Mouse (Mus musculus) forebrain, embryonic 12.5 days (tissue): ENCODE data around the gene Pcyt1b. TPM values are rescaled to one million over a fixed set of nuclear protein-coding genes. Genes with fewer than 3 reads are reported as not detected.
A peak's percentile ranks its signal among the peaks of the same experiment; 100 is the strongest.

Experiments
- ATAC-seq: fragments of 200-750 bp; cut with Nextera tagmentation; 2 replicates; pipeline ENCODE4 v1.8.0; 2017; ENCODE audit warnings: moderate TSS enrichment; ENCODE audit not compliant: low FRiP score
- H3K27ac ChIP-seq: fragments of 300-500 bp; sonication (generic); 2 replicates; pipeline ENCODE4 v1.5.1; 2016; ENCODE audit warnings: mild to moderate bottlenecking
- H3K27me3 ChIP-seq: fragments of 300-500 bp; sonication (generic); 2 replicates; pipeline ENCODE4 v1.6.1; 2016; ENCODE audit warnings: mild to moderate bottlenecking
- H3K36me3 ChIP-seq: fragments of 300-500 bp; sonication (generic); replicated peaks from 2 replicates; pipeline ENCODE4 v1.6.1; 2016; ENCODE audit warnings: mild to moderate bottlenecking
- H3K4me1 ChIP-seq: fragments of 300-500 bp; sonication (generic); 2 replicates; pipeline ENCODE4 v1.6.1; 2016
- H3K4me2 ChIP-seq: fragments of 300-500 bp; sonication (generic); 2 replicates; pipeline ENCODE4 v1.6.1; 2016; ENCODE audit warnings: mild to moderate bottlenecking, moderate library complexity
- H3K4me3 ChIP-seq: fragments of 300-500 bp; sonication (generic); replicated peaks from 2 replicates; pipeline ENCODE4 v1.5.1; 2016; ENCODE audit warnings: mild to moderate bottlenecking
- H3K9ac ChIP-seq: fragments of 300-500 bp; sonication (generic); 2 replicates; pipeline ENCODE4 v1.6.1; 2016; ENCODE audit warnings: mild to moderate bottlenecking
- H3K9me3 ChIP-seq: fragments of 300-500 bp; sonication (generic); 2 replicates; pipeline ENCODE4 v1.6.1; 2016
- WGBS: fragments of 180-500 bp; shearing (Covaris S2); methylation state at CpG from one replicate; pipeline ENCODE4 v1.1.7; 2016; 5-methylcytosine and 5-hydroxymethylcytosine counted together
- polyA plus RNA-seq: library from polyadenylated mRNA; unstranded; fragments of >200 nt; fragmentation: Nextera tagmentation; extraction: Ambion mirVana; gene quantifications from 2 replicates; pipeline ENCODE4 v1.2.1, GENCODE M21; 2016

Gene Pcyt1b
- polyA plus RNA-seq, 1 experiment from 2014 or later, result 16.1 TPM

DNA sequence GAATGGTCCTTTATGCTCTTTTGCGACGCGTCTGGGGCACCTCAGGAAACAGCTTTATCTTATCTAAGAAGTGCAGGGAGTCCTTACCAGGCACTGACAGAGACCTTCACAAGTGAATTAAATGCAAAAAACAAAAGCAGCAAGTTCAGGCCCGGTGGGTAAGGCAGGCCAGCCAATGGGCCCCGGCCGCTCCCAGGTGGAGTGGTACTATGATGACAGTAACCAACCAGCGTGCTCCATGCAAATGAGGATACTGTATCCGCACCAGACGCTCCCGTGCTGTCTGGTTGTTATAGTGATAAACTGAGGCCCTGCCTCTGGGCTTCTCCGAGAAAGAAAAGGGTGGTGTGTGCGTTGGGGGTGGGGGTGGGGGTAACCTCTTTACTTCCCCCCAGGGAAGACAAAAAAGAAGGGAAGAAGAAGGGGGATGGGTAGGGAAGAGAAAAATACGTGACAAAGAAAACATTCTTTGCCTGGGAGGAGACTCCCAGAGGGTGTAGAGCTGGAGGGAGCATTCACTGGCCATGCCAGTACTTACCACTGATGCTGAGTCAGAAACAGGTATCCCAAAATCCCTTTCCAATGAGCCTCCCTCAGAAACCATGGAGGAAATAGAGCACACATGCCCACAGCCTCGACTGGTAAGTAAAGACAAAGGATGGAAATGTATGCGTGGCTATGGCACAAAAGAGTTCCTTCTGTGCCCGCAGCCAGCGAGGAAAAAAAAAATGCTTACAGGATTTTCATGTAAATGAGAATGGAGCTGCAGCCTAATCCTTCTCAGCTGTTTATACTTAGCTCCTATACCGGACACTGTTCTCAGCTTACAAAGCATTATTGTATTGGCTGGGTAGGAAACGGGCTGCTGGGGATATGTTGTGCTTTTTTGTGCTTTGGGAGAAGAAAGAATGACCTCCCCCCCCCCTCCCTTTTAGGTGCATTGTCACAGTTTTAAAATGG is 20.5 kb downstream of the Pcyt1b start:
- Histone ChIP-seq H3K27ac (peak overlapping the region; percentile 88), H3K9ac (peak overlapping the region; percentile 44), H3K4me2 (peak overlapping the region; percentile 49), H3K9me3 (no peaks in the 10 kb centered on the region), H3K4me1 (no peaks in the 10 kb centered on the region), H3K27me3 (no peaks in the 10 kb centered on the region), H3K4me3 (peak overlapping the region; percentile 35), H3K36me3 (no peaks in the 10 kb centered on the region)
- ATAC-seq, result peak; percentile 99
- 20% methylated on average over 19 of the region's 19 CpGs for WGBS

DNA sequence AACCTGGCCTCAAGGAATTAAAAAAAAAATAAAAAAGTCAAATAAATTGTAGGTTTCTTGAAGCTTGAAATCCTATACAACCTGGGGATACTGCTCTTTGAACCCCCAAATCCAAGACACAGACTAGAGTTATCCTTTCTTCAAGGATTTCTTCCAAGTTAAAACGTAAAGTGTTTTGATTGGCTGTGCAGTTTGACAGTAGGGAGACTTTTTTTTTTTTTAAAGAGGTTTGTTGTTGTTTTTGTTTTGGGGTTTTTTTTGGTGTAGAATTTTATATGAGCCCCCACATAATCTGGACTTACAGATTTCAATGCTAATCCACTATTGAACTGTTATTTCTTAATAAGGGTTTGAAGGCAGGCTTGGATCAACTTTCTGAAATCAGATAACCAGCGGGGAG is 21.6 kb downstream of the Pcyt1b start:
- Histone ChIP-seq H3K9me3 (no peaks in the 10 kb centered on the region), H3K27me3 (no peaks in the 10 kb centered on the region), H3K4me3 (peak overlapping the region; percentile 35; the same call in 1 of the 2 replicates), H3K9ac (no peak overlapping the region), H3K36me3 (no peaks in the 10 kb centered on the region), H3K4me2 (peak overlapping the region; percentile 49), H3K4me1 (no peaks in the 10 kb centered on the region), H3K27ac (no peak overlapping the region)
- WGBS, result 53% methylated on average over 2 of the region's 2 CpGs
- no peak for ATAC-seq

DNA sequence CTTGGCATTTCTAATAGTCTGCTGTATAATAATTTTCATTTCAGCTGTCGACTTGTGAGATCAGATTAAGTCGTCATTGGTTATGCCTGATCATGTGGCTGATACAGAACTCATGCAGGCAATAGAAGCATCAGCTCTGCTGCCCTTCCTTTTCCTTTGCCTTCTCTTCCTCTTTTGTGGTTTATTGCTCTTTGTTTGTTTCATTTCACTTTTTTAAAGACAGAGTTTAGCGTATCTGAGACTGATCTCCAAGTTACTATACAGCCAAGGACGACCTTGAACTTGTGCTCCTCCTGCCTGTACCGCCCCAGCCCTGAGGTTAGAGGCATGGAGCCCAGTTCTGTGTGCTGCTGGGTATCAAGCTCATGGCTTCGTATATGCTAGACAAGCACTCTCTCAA is 34.6 kb downstream of the Pcyt1b start:
- no peak for ATAC-seq
- Histone ChIP-seq H3K4me2 (no peak overlapping the region), H3K27ac (no peak overlapping the region), H3K9ac (no peak overlapping the region), H3K36me3 (no peaks in the 10 kb centered on the region), H3K9me3 (no peaks in the 10 kb centered on the region), H3K27me3 (no peaks in the 10 kb centered on the region), H3K4me1 (no peaks in the 10 kb centered on the region), H3K4me3 (no peak overlapping the region)
- 84% methylated on average over 6 of the region's 6 CpGs for WGBS

DNA sequence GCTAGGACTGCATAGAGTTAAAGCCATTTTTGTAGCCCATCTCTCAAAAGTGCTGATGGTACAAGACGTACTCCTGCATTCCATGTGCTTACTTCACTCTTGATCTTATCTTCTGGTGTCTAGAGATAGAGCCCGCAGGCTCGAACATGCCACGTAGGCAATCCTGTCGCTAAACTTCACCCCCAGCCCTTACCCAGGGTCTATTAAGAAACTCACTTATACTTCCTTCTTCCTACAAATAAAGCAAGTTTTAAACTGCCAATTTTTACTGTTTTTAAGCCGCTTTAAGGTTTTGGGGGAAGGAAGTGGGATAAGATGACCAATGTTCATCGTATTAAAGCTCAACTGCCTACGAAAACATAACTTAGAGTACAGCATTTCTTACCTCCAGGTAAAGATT is 36.0 kb downstream of the Pcyt1b start:
- Histone ChIP-seq H3K36me3 (no peaks in the 10 kb centered on the region), H3K9ac (no peak overlapping the region), H3K4me3 (no peak overlapping the region), H3K9me3 (no peaks in the 10 kb centered on the region), H3K4me1 (no peaks in the 10 kb centered on the region), H3K4me2 (no peak overlapping the region), H3K27ac (no peak overlapping the region), H3K27me3 (no peaks in the 10 kb centered on the region)
- WGBS, result 87% methylated on average over 8 of the region's 8 CpGs
- no peak for ATAC-seq

DNA sequence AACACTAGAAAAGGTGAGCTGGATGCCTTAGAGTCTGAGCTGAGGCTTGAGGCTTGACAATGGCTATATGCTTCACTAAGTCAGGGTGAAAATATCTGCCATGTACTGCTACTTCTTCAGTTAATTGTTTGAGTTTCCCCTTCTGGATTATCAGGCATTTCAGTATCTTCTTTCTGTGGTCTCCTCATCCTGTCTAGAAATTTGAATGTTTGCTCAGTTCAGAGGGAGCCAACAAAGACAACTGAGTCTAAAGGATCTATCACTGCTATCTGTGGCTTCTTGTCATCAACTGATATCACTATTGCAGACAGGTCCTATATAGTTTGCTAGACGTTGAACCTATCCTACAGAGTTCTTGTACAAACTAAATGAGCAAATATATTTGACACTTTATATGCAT is 42.9 kb downstream of the Pcyt1b start:
- 84% methylated on average over 1 of the region's 1 CpGs for WGBS
- H3K9me3 ChIP-seq, result no peaks in the 10 kb centered on the region
- no peaks in the 10 kb centered on the region for H3K4me1 ChIP-seq
- no peak for ATAC-seq
- H3K4me2 ChIP-seq, result no peak overlapping the region
- H3K27me3 ChIP-seq, result no peaks in the 10 kb centered on the region
- H3K4me3 ChIP-seq, result no peak overlapping the region
- H3K27ac ChIP-seq, result no peak overlapping the region
- no peaks in the 10 kb centered on the region for H3K36me3 ChIP-seq
- no peak overlapping the region for H3K9ac ChIP-seq

DNA sequence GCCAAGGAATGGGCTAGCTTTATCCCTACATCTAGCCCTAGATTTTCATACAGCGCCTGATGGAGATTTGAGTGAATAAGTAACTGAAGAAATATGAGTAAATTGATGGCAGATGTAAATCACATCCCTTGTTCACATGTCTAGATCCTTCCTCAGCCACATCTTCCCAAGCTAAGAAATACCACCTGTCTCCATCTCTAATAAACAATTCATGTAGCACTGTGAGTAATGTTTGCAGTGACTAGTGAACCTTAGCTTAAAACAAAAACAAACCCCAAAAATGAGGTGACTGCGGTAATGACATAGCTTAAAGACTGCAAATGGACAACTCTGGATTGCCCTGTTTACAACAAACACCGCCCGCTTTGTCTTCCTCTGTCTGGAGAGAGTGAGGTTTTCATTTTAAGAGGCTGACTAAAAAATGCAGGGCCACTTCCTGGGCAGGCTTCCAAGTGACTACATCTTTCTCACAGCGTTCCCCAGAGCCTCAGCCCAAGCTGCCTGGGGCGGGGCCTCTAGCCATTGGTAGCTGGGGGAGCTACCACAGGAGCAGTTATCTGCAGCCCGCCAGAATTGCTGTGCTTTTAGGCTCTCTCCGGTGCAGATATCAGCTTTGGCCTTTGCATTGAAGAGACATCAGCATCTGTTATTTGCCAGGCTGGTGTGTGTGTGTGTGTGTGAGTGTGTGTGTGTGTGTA is 46.0 kb downstream of the Pcyt1b start:
- ATAC-seq, result peak; percentile 39; the same call in 1 of the 2 replicates
- Histone ChIP-seq H3K27me3 (no peaks in the 10 kb centered on the region), H3K4me3 (no peak overlapping the region), H3K9ac (no peak overlapping the region), H3K27ac (no peak overlapping the region), H3K4me1 (no peaks in the 10 kb centered on the region), H3K36me3 (no peaks in the 10 kb centered on the region), H3K4me2 (no peak overlapping the region), H3K9me3 (no peaks in the 10 kb centered on the region)
- WGBS, result 52% methylated on average over 8 of the region's 8 CpGs

DNA sequence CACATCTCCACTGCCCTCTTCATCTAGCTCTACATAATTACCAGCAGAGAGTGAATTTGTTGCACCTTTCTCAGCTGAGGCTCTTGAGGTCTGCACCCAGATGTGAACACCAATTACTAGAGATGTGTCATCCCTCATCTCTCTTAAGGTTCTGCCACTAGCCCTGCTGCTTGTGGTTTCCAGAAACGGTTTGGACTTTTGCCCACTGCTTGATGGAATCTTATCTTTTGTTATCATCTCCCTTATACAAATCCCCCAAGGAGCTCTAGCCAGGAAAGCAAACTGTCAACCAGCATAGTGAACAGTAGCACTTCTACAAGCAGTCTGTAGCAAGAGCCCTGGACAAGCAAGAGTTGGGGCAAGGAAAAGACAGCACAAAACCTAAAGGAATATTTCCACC is 57.9 kb downstream of the Pcyt1b start:
- no peaks in the 10 kb centered on the region for H3K27me3 ChIP-seq
- no peak overlapping the region for H3K27ac ChIP-seq
- no peak overlapping the region for H3K4me3 ChIP-seq
- no peaks in the 10 kb centered on the region for H3K9me3 ChIP-seq
- H3K9ac ChIP-seq, result no peak overlapping the region
- H3K36me3 ChIP-seq, result no peaks in the 10 kb centered on the region
- 75% methylated on average over 1 of the region's 1 CpGs for WGBS
- no peak for ATAC-seq
- H3K4me1 ChIP-seq, result no peaks in the 10 kb centered on the region
- no peak overlapping the region for H3K4me2 ChIP-seq

DNA sequence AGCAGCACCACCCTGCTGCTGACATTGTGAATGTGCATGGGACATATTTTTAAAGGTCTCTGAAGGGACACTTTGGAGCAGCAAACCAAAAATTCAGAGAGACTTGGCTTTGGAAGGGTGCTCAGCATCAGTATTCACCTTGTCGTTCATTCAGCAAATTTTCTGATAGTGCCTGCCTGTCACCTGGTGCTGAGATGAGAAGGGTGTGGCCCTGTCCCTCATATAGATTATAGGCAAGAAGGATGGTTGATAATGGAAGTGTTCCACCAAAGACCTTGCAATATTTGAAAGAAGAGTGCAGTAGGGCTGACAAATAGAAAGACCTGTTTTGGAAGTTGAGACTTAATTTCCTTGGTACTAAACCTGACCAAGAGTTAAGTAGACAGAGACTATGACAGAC is 74.9 kb downstream of the Pcyt1b start:
- H3K36me3 ChIP-seq, result no peaks in the 10 kb centered on the region
- no peak overlapping the region for H3K27ac ChIP-seq
- H3K27me3 ChIP-seq, result no peaks in the 10 kb centered on the region
- no peak overlapping the region for H3K4me3 ChIP-seq
- ATAC-seq, result no peak
- 93% methylated on average over 1 of the region's 1 CpGs for WGBS
- no peak overlapping the region for H3K9ac ChIP-seq
- H3K4me1 ChIP-seq, result peaks cover 3% of the 10 kb centered on the region; the same call in 1 of the 2 replicates
- H3K4me2 ChIP-seq, result no peak overlapping the region
- no peaks in the 10 kb centered on the region for H3K9me3 ChIP-seq

DNA sequence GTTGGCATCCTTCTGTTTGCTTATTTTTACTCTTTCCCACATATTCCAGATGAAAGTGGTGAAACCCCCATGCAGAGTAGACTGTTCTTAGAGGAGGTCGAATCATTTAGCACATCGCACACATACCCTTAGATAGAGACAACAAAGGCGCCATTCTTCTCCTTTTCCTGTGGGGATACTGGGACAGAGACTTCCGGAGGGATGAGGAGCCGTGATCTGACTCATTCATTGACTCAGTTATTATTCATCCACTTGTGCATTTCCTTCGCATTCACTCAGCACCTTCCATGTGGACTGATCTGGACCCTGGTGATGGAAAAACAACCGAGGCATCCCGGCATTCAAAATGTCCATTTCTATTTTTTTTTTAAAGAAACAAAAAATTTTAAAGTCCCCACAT is 76.2 kb downstream of the Pcyt1b start:
- 86% methylated on average over 8 of the region's 8 CpGs for WGBS

DNA sequence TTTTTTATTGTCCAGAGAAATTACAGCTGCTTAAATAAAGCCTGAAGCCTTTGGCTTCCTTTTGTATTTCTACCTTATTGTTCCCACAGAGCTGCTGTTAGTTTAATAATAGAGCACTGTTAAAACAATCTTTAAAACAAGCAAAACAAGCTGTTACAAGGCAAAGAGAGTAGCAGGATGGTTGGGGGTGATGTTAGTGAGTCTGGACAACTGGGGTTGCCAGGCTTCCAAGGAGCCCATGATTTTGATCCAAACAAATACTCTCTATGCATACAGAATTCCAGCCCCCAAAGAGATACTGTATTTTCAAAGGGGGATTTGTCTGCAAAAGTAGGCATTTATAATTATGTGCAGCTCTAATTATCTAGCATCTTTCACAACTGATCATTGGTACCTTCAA is 77.7 kb downstream of the Pcyt1b start:
- Histone ChIP-seq H3K4me2 (no peak overlapping the region), H3K27me3 (no peaks in the 10 kb centered on the region), H3K9me3 (no peaks in the 10 kb centered on the region), H3K4me1 (peaks cover 3% of the 10 kb centered on the region; the same call in 1 of the 2 replicates), H3K9ac (no peak overlapping the region), H3K36me3 (0 out of 2 replicates have a peak, but pooled peaks cover 3% of the 10 kb centered on the region), H3K27ac (no peak overlapping the region), H3K4me3 (no peak overlapping the region)
- ATAC-seq, result peak; percentile 30; the same call in 1 of the 2 replicates

More for the DNA sequence above, 76.2 kb downstream of the Pcyt1b start:
- peaks cover 3% of the 10 kb centered on the region; the same call in 1 of the 2 replicates for H3K4me1 ChIP-seq
- 0 out of 2 replicates have a peak, but pooled peaks cover 3% of the 10 kb centered on the region for H3K36me3 ChIP-seq
- no peak for ATAC-seq
- H3K4me3 ChIP-seq, result no peak overlapping the region
- no peak overlapping the region for H3K9ac ChIP-seq
- no peak overlapping the region for H3K4me2 ChIP-seq
- no peaks in the 10 kb centered on the region for H3K27me3 ChIP-seq
- H3K9me3 ChIP-seq, result no peaks in the 10 kb centered on the region
- no peak overlapping the region for H3K27ac ChIP-seq

DNA sequence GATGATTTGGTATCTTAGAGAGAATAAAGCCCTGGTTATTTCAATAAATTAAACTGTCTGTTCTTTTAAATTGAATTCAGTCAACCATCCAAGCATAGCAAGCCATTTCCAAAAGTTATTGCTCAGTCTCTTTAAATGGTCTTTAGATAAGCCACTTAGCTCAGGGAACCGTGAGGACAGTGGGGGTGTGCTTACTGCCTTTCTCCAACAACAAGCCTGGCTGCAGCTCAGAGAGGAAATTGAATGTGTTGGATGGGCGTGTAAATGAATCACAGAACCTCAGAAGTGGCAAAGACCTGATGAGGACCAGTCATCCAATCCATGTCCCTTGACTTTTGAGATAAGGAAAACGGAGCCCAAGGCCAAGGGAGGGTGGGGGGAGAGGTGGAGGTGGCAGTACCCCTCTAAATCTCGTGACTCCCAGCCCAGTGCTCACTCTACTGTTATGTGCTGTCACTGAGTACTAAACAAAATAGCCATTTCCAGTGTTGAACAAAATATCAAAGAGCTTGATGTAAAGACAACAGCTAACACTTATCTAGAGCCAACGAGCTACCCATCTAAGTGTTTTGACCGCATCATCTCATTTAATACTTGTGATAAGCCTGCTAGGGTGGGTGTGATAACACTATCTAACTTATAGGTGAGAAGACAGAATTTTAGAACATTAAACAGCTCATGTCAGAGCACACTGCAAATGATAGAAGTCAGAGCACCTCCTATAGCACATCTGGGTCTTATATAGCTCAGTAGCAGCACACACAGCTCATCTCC is 78.5 kb downstream of the Pcyt1b start:
- Histone ChIP-seq H3K27ac (no peak overlapping the region), H3K9me3 (no peaks in the 10 kb centered on the region), H3K4me3 (no peak overlapping the region), H3K4me1 (peaks cover 3% of the 10 kb centered on the region; the same call in 1 of the 2 replicates), H3K9ac (no peak overlapping the region), H3K4me2 (no peak overlapping the region), H3K36me3 (0 out of 2 replicates have a peak, but pooled peaks cover 3% of the 10 kb centered on the region), H3K27me3 (no peaks in the 10 kb centered on the region)
- 51% methylated on average over 6 of the region's 6 CpGs for WGBS
- ATAC-seq, result peak; percentile 30; the same call in 1 of the 2 replicates

DNA sequence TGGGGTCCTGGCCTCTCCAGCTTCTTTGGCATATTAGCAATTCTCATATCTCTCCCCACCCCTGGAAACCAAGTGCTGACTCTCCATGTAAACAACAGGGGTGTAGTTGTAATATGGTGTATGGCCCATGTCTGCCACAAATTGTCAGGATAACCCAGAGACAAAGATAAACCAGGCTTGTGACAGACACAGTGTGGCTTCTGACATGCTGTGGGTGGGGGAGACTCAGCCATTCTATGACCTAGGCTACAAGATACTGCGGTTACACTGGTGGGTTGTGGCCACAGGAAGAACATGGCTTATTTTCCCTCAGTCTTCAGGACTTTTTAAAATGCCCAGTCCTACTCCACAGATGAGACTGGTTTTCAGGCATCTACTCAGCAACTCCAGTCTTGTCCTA is 94.5 kb downstream of the Pcyt1b start:
- no peaks in the 10 kb centered on the region for H3K9me3 ChIP-seq
- no peaks in the 10 kb centered on the region for H3K4me1 ChIP-seq
- H3K36me3 ChIP-seq, result no peaks in the 10 kb centered on the region
- no peak for ATAC-seq
- H3K4me2 ChIP-seq, result no peak overlapping the region
- H3K9ac ChIP-seq, result no peak overlapping the region
- H3K4me3 ChIP-seq, result no peak overlapping the region
- H3K27ac ChIP-seq, result no peak overlapping the region
- 95% methylated on average over 1 of the region's 1 CpGs for WGBS
- 0 out of 2 replicates have a peak, but pooled peaks cover 6% of the 10 kb centered on the region for H3K27me3 ChIP-seq
